Mouse (Mus musculus) CH12.LX (cell line): ENCODE results near the gene Phgr1. TPM values are rescaled to one million over a fixed set of nuclear protein-coding genes. Genes with fewer than 3 reads are reported as not detected.

Experiments used
- DNase-seq: peaks from one replicate; pipeline ENCODE4 v3.0.0-alpha.2; 2013; ENCODE audit errors: extremely low read depth
- H3K27ac ChIP-seq: 2 replicates; pipeline ENCODE4 v1.5.1; 2012; ENCODE audit warnings: low read depth, mild to moderate bottlenecking, control low read depth, moderate library complexity; ENCODE audit not compliant: insufficient read depth
- H3K27me3 ChIP-seq: replicated peaks from 2 replicates; pipeline ENCODE3; 2012; ENCODE audit warnings: inconsistent platforms
- H3K36me3 ChIP-seq, 2 experiments: replicated peaks in 1 of 2; 2 replicates each; pipeline versions ENCODE3 to v1.6.1; 2012; ENCODE audit warnings: inconsistent platforms in 1 of 2, low read length in 1 of 2, mild to moderate bottlenecking in 1 of 2, mixed read lengths in 1 of 2, moderate library complexity in 1 of 2; ENCODE audit not compliant: control insufficient read depth in 1 of 2, insufficient read depth in 1 of 2
- H3K4me1 ChIP-seq, 2 experiments: 2 replicates each; pipeline ENCODE4 v1.6.1; 2012; ENCODE audit warnings: inconsistent platforms in 1 of 2, moderate library complexity in 1 of 2; ENCODE audit not compliant: insufficient read depth in 2 of 2, control insufficient read depth in 1 of 2
- H3K4me2 ChIP-seq: 2 replicates; pipeline ENCODE4 v1.6.1; 2012; ENCODE audit warnings: low read depth, mild to moderate bottlenecking, control low read depth; ENCODE audit not compliant: poor library complexity, insufficient read depth, severe bottlenecking
- H3K4me3 ChIP-seq, 3 experiments: fragments of 150-350 bp in 1 of 3; sonication (generic) in 1 of 3; replicated peaks in 1 of 3; 2 replicates each; pipeline versions ENCODE3 to v1.5.1; 2011 to 2012; ENCODE audit warnings: low read depth in 2 of 3, low read length in 2 of 3, mild to moderate bottlenecking in 2 of 3, moderate library complexity in 2 of 3, control low read depth in 1 of 3, improper control_type of control experiment in 1 of 3, inconsistent platforms in 1 of 3, mixed read lengths in 1 of 3; ENCODE audit not compliant: poor library complexity in 1 of 3
- H3K79me2 ChIP-seq: replicated peaks from 2 replicates; pipeline ENCODE4 v1.6.1; 2012; ENCODE audit warnings: mild to moderate bottlenecking, moderate library complexity; ENCODE audit not compliant: control insufficient read depth, poor library complexity, insufficient read depth, severe bottlenecking; ENCODE audit errors: extremely low read depth
- H3K9ac ChIP-seq: 2 replicates; pipeline ENCODE4 v1.6.1; 2012; ENCODE audit warnings: low read depth, mild to moderate bottlenecking, control low read depth, moderate library complexity; ENCODE audit not compliant: insufficient read depth
- H3K9me3 ChIP-seq: replicated peaks from 2 replicates; pipeline ENCODE3; 2012; ENCODE audit warnings: low read length, inconsistent platforms, mixed read lengths
- CHD2 ChIP-seq: IDR thresholded peaks from 2 replicates; pipeline ENCODE4 v1.6.1; 2011; ENCODE audit warnings: low read length, improper control_type of control experiment
- CTCF ChIP-seq, 2 experiments: IDR thresholded peaks in 1 of 2; conservative IDR thresholded peaks in 1 of 2; 2 replicates each; pipeline ENCODE4 v1.5.1; 2011 to 2012; ENCODE audit warnings: low read depth in 2 of 2, low read length in 2 of 2, improper control_type of control experiment in 1 of 2, inconsistent platforms in 1 of 2, mild to moderate bottlenecking in 1 of 2, moderate library complexity in 1 of 2
- E2F4 ChIP-seq: IDR thresholded peaks from 2 replicates; pipeline ENCODE4 v1.6.1; 2011; ENCODE audit warnings: low read depth, low read length, improper control_type of control experiment; ENCODE audit not compliant: insufficient replicate concordance
- ELF1 ChIP-seq: IDR thresholded peaks from 2 replicates; pipeline ENCODE4 v1.6.1; 2014; ENCODE audit warnings: low read depth, mild to moderate bottlenecking, inconsistent platforms, low read length, improper control_type of control experiment
- EP300 ChIP-seq: IDR thresholded peaks from 2 replicates; pipeline ENCODE4 v1.6.1; 2011; ENCODE audit warnings: low read length, improper control_type of control experiment
- ETS1 ChIP-seq: conservative IDR thresholded peaks from 2 replicates; pipeline ENCODE4 v1.6.1; 2012; ENCODE audit warnings: low read depth, mild to moderate bottlenecking, inconsistent platforms, low read length, improper control_type of control experiment, moderate library complexity
- JUN ChIP-seq: IDR thresholded peaks from 2 replicates; pipeline ENCODE4 v1.6.1; 2011; ENCODE audit warnings: low read depth, mild to moderate bottlenecking, low read length, improper control_type of control experiment, moderate library complexity; ENCODE audit not compliant: insufficient read depth
- KAT2A ChIP-seq: IDR thresholded peaks from 2 replicates; pipeline ENCODE4 v1.6.1; 2012; ENCODE audit warnings: low read length, improper control_type of control experiment, inconsistent platforms; ENCODE audit not compliant: insufficient replicate concordance
- MAFK ChIP-seq: IDR thresholded peaks from 2 replicates; pipeline ENCODE4 v1.6.1; 2011; ENCODE audit warnings: low read length, improper control_type of control experiment; ENCODE audit not compliant: insufficient replicate concordance
- MAZ ChIP-seq: IDR thresholded peaks from 2 replicates; pipeline ENCODE4 v1.6.1; 2012; ENCODE audit warnings: low read depth, mild to moderate bottlenecking, inconsistent platforms, low read length, improper control_type of control experiment, moderate library complexity
- MEF2A ChIP-seq: IDR thresholded peaks from 2 replicates; pipeline ENCODE4 v1.6.1; 2014; ENCODE audit warnings: low read depth, mild to moderate bottlenecking, inconsistent platforms, low read length, improper control_type of control experiment, borderline replicate concordance
- MXI1 ChIP-seq: IDR thresholded peaks from 2 replicates; pipeline ENCODE4 v1.6.1; 2011; ENCODE audit warnings: mild to moderate bottlenecking, low read depth, low read length, improper control_type of control experiment
- MYC ChIP-seq: IDR thresholded peaks from 2 replicates; pipeline ENCODE4 v1.6.1; 2011; ENCODE audit warnings: low read depth, mild to moderate bottlenecking, improper control_type of control experiment, low read length
- NRF1 ChIP-seq: IDR thresholded peaks from 2 replicates; pipeline ENCODE4 v1.6.1; 2014; ENCODE audit warnings: low read depth, mild to moderate bottlenecking, inconsistent platforms, low read length, improper control_type of control experiment, moderate library complexity
- PAX5 ChIP-seq: IDR thresholded peaks from 2 replicates; pipeline ENCODE4 v1.6.1; 2012; ENCODE audit warnings: low read length, inconsistent platforms, mixed read lengths
- POLR2A ChIP-seq: IDR thresholded peaks from 2 replicates; pipeline ENCODE4 v1.6.1; 2011; ENCODE audit warnings: low read depth, mild to moderate bottlenecking, improper control_type of control experiment, low read length
- RAD21 ChIP-seq: IDR thresholded peaks from 2 replicates; pipeline ENCODE4 v1.6.1; 2011; ENCODE audit warnings: low read depth, mild to moderate bottlenecking, low read length, improper control_type of control experiment, moderate library complexity
- SIN3A ChIP-seq: IDR thresholded peaks from 2 replicates; pipeline ENCODE4 v1.6.1; 2012; ENCODE audit warnings: low read length, improper control_type of control experiment, inconsistent platforms
- SMC3 ChIP-seq: IDR thresholded peaks from 2 replicates; pipeline ENCODE4 v1.6.1; 2011; ENCODE audit warnings: low read depth, low read length, improper control_type of control experiment
- TBP ChIP-seq: conservative IDR thresholded peaks from 2 replicates; pipeline ENCODE4 v1.6.1; 2011; ENCODE audit warnings: low read depth, low read length, improper control_type of control experiment
- TCF12 ChIP-seq: IDR thresholded peaks from 2 replicates; pipeline ENCODE4 v1.6.1; 2014; ENCODE audit warnings: low read depth, mild to moderate bottlenecking, inconsistent platforms, low read length, improper control_type of control experiment
- UBTF ChIP-seq: IDR thresholded peaks from 2 replicates; pipeline ENCODE4 v1.6.1; 2012; ENCODE audit warnings: low read depth, mild to moderate bottlenecking, inconsistent platforms, low read length, improper control_type of control experiment, moderate library complexity
- USF2 ChIP-seq: conservative IDR thresholded peaks from 2 replicates; pipeline ENCODE4 v1.6.1; 2011; ENCODE audit warnings: low read depth, low read length, improper control_type of control experiment
- ZC3H11A ChIP-seq: IDR thresholded peaks from 2 replicates; pipeline ENCODE4 v1.6.1; 2012; ENCODE audit warnings: low read depth, mild to moderate bottlenecking, inconsistent platforms, low read length, improper control_type of control experiment
- ZMIZ1 ChIP-seq: IDR thresholded peaks from 2 replicates; pipeline ENCODE4 v1.6.1; 2012; ENCODE audit warnings: low read depth, mild to moderate bottlenecking, inconsistent platforms, low read length, improper control_type of control experiment
- ZNF384 ChIP-seq: IDR thresholded peaks from 2 replicates; pipeline ENCODE4 v1.6.1; 2012; ENCODE audit warnings: low read depth, low read length, improper control_type of control experiment, inconsistent platforms
- dilution Hi-C: fragments of 300-500 bp; cut with MboI; formaldehyde crosslinking; loops from 2 replicates; pipeline ENCODE4 v1.14.3; 2020; ENCODE audit warnings: low sequenced_read_pairs; ENCODE audit not compliant: extremely low pct_unique_long_range_greater_than_20kb, extremely low pct_ligation_motif_present
- in situ Hi-C: fragments of 300-500 bp; cut with MboI; formaldehyde crosslinking; loops from 3 replicates; pipeline ENCODE4 v1.14.3; 2019; ENCODE audit warnings: low sequenced_read_pairs, low pct_ligation_motif_present, low pct_unique_long_range_greater_than_20kb, mixed read lengths
- polyA plus RNA-seq: library from polyadenylated mRNA; unstranded; fragments of >175 nt; gene quantifications from 2 replicates; pipeline ENCODE4 v1.2.1, GENCODE M21; 2012; ENCODE audit warnings: low read depth; ENCODE audit not compliant: insufficient read length
- total RNA-seq, 2 experiments: library from RNA; depleted of rRNA; stranded (reverse); fragments of 300-350 nt in 1 of 2; fragments of >200 nt in 1 of 2; gene quantifications; 2 replicates each; pipeline ENCODE4 v1.2.3; 2012 to 2014

The Phgr1 gene
- total and polyA plus RNA-seq, 3 experiments, result not detected

DNA sequence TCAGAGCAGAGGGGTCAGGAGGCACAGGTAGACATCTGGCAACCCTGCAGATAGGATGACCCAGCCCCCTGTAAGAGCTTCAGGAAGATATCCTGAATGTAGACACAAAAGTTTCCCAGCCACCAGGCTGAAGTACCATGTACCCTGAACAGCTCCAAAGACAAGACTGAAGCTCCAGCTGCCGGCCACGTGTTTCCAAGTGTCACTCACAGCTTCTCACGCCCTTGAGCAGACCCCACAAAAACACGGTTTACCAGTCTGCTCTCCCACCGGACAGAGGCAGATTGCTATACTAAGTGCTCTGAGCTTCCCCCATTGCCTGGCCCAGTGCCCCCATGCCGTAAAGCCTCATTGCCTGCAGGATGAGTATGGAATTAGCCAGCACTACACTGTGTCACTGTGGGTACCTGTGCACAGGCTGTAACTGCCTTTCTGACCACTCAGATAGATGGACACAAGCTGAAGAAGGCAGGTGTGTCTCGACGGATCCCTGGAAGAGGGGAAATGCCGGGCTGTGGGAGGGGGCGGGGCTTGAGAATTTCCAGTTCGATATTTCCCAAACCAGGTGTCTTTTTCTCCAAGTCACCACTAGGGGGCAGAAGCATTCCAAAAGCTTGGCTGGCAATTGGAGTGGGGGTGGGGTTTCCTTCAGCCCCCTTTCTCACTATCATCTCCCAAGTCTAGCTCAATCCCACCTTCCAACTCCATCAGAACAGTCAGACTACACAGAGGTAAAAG lies 8.3 kb upstream of the Phgr1 start:
- Histone ChIP-seq H3K9me3 (no peaks in the 10 kb centered on the region), H3K27ac (no peak overlapping the region), H3K79me2 (no peaks in the 10 kb centered on the region), H3K4me1 (peaks cover 8 to 40% of the 10 kb centered on the region in 2 experiments), H3K4me3 (no peak overlapping the region), H3K4me2 (peak overlapping the region; percentile 40; the same call in 1 of the 2 replicates), H3K9ac (no peak overlapping the region), H3K36me3 (no peaks in the 10 kb centered on the region), H3K27me3 (peaks cover 4% of the 10 kb centered on the region)
- peak; percentile 54 for DNase-seq
- in situ Hi-C loops, result loop anchor here (10.0 to 25.0 kb wide), 2 partner anchors 211 to 423 kb away; no protein-coding TSS in a partner anchor
- TF ChIP-seq SIN3A (no peak), CTCF (conservative IDR thresholded peaks at IDR 0.05 in 1 of 2, IDR thresholded peaks at IDR 0.05 in 1 of 2; ENCODE audit: low read depth in 2 of 2, low read length in 2 of 2) (peak; percentile 44 to 81), ZNF384 (no peak), TBP (no peak), UBTF (no peak), ZC3H11A (0 out of 2 replicates have a peak, but pooled peaks have one; percentile 11), MYC (no peak), MAZ (0 out of 2 replicates have a peak, but pooled peaks have one; percentile 56), TCF12 (0 out of 2 replicates have a peak, but pooled peaks have one; percentile 42), SMC3 (peak; percentile 75), RAD21 (peak; percentile 73), ZMIZ1 (no peak), POLR2A (no peak), CHD2 (peak; percentile 80)
- dilution Hi-C loops, result no loop called here

DNA sequence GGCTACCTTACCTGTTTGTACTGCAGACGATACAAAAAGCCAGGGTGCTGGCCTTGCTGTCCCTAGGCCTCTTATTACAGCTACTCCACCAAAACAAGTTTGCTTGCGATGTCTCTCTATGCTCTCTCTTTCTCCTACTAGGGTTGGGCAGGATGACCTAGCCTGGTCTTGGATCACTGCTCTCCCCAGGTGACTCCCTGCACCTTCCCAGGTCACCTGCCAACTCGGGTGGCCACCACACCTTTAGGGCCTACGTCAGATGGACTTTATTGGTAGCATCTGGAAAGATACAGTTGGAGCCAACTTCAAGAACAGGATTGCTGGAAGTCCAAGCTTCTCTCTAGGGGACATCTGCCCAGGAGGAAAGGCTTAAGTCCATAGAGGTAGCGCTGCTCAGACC lies 7.7 kb upstream of the Phgr1 start:
- H3K4me2 ChIP-seq, result no peak overlapping the region
- H3K4me1 ChIP-seq, result peaks cover 6 to 33% of the 10 kb centered on the region in 2 experiments
- peaks cover 2% of the 10 kb centered on the region for H3K9me3 ChIP-seq
- dilution Hi-C loops (no loop called here), in situ Hi-C loops (loop anchor here (5.0 to 25.0 kb wide), 3 partner anchors 117 to 422 kb away; no protein-coding TSS in a partner anchor)
- TF ChIP-seq ETS1, result no peak
- no peak for TF ChIP-seq JUN
- TF ChIP-seq NRF1, result no peak
- no peak for TF ChIP-seq PAX5
- no peak for TF ChIP-seq ELF1
- TF ChIP-seq MEF2A, result no peak
- TF ChIP-seq USF2, result no peak
- no peak for TF ChIP-seq TCF12
- no peak for TF ChIP-seq MXI1
- TF ChIP-seq MAFK, result no peak
- TF ChIP-seq E2F4, result no peak
- TF ChIP-seq UBTF, result no peak
- no peak for TF ChIP-seq TBP
- no peak for TF ChIP-seq KAT2A
- TF ChIP-seq CTCF (conservative IDR thresholded peaks at IDR 0.05 in 1 of 2, IDR thresholded peaks at IDR 0.05 in 1 of 2; ENCODE audit: low read depth in 2 of 2, low read length in 2 of 2), result no peak
- no peak for TF ChIP-seq EP300
- no peak for DNase-seq
- H3K27ac ChIP-seq, result no peak overlapping the region
- no peaks in the 10 kb centered on the region for H3K79me2 ChIP-seq
- H3K9ac ChIP-seq, result no peak overlapping the region
- H3K36me3 ChIP-seq, result no peaks in the 10 kb centered on the region
- H3K27me3 ChIP-seq, result peaks cover 3% of the 10 kb centered on the region
- no peak overlapping the region for H3K4me3 ChIP-seq
